Mouse (Mus musculus): ENCODE measurements around the gene Epb41. TPM values are rescaled to one million over a fixed set of nuclear protein-coding genes. Genes with fewer than 3 reads are reported as not detected.
A peak's percentile ranks its signal among the peaks of the same experiment; 100 is the strongest.

Epb41 gene
- polyA plus RNA-seq, 1 experiment from 2014 or later = 95.5 TPM

- ATAC-seq (ENCODE audit: low read depth) = no peak
- peaks cover 34% of the 10 kb centered on the region for H3K4me1 ChIP-seq (replicated peaks)
- no peaks in the 10 kb centered on the region for H3K9me3 ChIP-seq
- H3K4me3 ChIP-seq = no peak overlapping the region
- peaks cover 40% of the 10 kb centered on the region for H3K36me3 ChIP-seq
- 84% methylated on average over 1 of the region's 1 CpGs for WGBS
- H3K27ac ChIP-seq (replicated peaks) = no peak overlapping the region
- H3K9ac ChIP-seq = no peak overlapping the region
- no peaks in the 10 kb centered on the region for H3K27me3 ChIP-seq
- no peak overlapping the region for H3K4me2 ChIP-seq
Measured at GRCm38 (mm10) chr4:131888564-131888963, 186.6 kb downstream of the Epb41 start.

- Histone ChIP-seq H3K4me2 (no peak overlapping the region), H3K36me3 (peaks cover 22% of the 10 kb centered on the region), H3K4me3 (no peak overlapping the region), H3K4me1 (replicated peaks) (peaks cover 56% of the 10 kb centered on the region), H3K9ac (no peak overlapping the region), H3K9me3 (no peaks in the 10 kb centered on the region), H3K27ac (replicated peaks) (no peak overlapping the region), H3K27me3 (no peaks in the 10 kb centered on the region)
- 83% methylated on average over 6 of the region's 6 CpGs for WGBS
- no peak for ATAC-seq (ENCODE audit: low read depth)
Measured at GRCm38 (mm10) chr4:131885376-131885775, 189.7 kb downstream of the Epb41 start.

- peaks cover 22% of the 10 kb centered on the region for H3K36me3 ChIP-seq
- no peaks in the 10 kb centered on the region for H3K27me3 ChIP-seq
- peaks cover 54% of the 10 kb centered on the region for H3K4me1 ChIP-seq (replicated peaks)
- H3K4me3 ChIP-seq = no peak overlapping the region
- ATAC-seq (ENCODE audit: low read depth) = no peak
- no peak overlapping the region for H3K27ac ChIP-seq (replicated peaks)
- no peaks in the 10 kb centered on the region for H3K9me3 ChIP-seq
- WGBS = 78% methylated on average over 6 of the region's 6 CpGs
- H3K9ac ChIP-seq = no peak overlapping the region
- H3K4me2 ChIP-seq = no peak overlapping the region
Measured at GRCm38 (mm10) chr4:131883571-131883970, 191.6 kb downstream of the Epb41 start.

- no peaks in the 10 kb centered on the region for H3K9me3 ChIP-seq
- H3K27ac ChIP-seq (replicated peaks) = no peak overlapping the region
- peaks cover 14% of the 10 kb centered on the region for H3K36me3 ChIP-seq
- no peaks in the 10 kb centered on the region for H3K27me3 ChIP-seq
- no peak overlapping the region for H3K4me3 ChIP-seq
- no peak overlapping the region for H3K9ac ChIP-seq
- H3K4me1 ChIP-seq (replicated peaks) = peaks cover 71% of the 10 kb centered on the region
- 90% methylated on average over 7 of the region's 7 CpGs for WGBS
- no peak overlapping the region for H3K4me2 ChIP-seq
- no peak for ATAC-seq (ENCODE audit: low read depth)
Measured at GRCm38 (mm10) chr4:131881306-131881705, 193.8 kb downstream of the Epb41 start.

- H3K9me3 ChIP-seq = no peaks in the 10 kb centered on the region
- no peak overlapping the region for H3K9ac ChIP-seq
- H3K4me2 ChIP-seq = no peak overlapping the region
- H3K27me3 ChIP-seq = no peaks in the 10 kb centered on the region
- no peaks in the 10 kb centered on the region for H3K36me3 ChIP-seq
- no peak overlapping the region for H3K27ac ChIP-seq (replicated peaks)
- 90% methylated on average over 1 of the region's 1 CpGs for WGBS
- peaks cover 77% of the 10 kb centered on the region for H3K4me1 ChIP-seq (replicated peaks)
- no peak overlapping the region for H3K4me3 ChIP-seq
- ATAC-seq (ENCODE audit: low read depth) = no peak
Measured at GRCm38 (mm10) chr4:131879692-131880091, 195.4 kb downstream of the Epb41 start.

GRCm38 (mm10) chr4:131876836-131877235 lies 198.3 kb downstream of the Epb41 start:
- Histone ChIP-seq H3K27me3 (no peaks in the 10 kb centered on the region), H3K4me1 (replicated peaks) (peaks cover 72% of the 10 kb centered on the region), H3K9me3 (no peaks in the 10 kb centered on the region), H3K4me3 (no peak overlapping the region; the same call in 1 of the 2 replicates), H3K4me2 (peak overlapping the region; percentile 99), H3K27ac (replicated peaks) (no peak overlapping the region), H3K9ac (0 out of 2 replicates have a peak overlapping the region, but pooled peaks have one; percentile 3), H3K36me3 (no peaks in the 10 kb centered on the region)
- ATAC-seq (ENCODE audit: low read depth) = no peak
- 67% methylated on average over 2 of the region's 2 CpGs for WGBS

- Histone ChIP-seq H3K27me3 (no peaks in the 10 kb centered on the region), H3K4me1 (replicated peaks) (peaks cover 59% of the 10 kb centered on the region), H3K27ac (replicated peaks) (no peak overlapping the region), H3K4me2 (peak overlapping the region; percentile 99), H3K9me3 (no peaks in the 10 kb centered on the region), H3K9ac (peak overlapping the region; percentile 100), H3K36me3 (no peaks in the 10 kb centered on the region), H3K4me3 (peak overlapping the region; percentile 96)
- 46% methylated on average over 3 of the region's 3 CpGs for WGBS
- no peak for ATAC-seq (ENCODE audit: low read depth)
Measured at GRCm38 (mm10) chr4:131875242-131875641, 199.9 kb downstream of the Epb41 start.

- no peaks in the 10 kb centered on the region for H3K36me3 ChIP-seq
- 4% methylated on average over 11 of the region's 11 CpGs for WGBS
- no peaks in the 10 kb centered on the region for H3K27me3 ChIP-seq
- peaks cover 52% of the 10 kb centered on the region for H3K4me1 ChIP-seq (replicated peaks)
- no peaks in the 10 kb centered on the region for H3K9me3 ChIP-seq
- H3K4me3 ChIP-seq = peak overlapping the region; percentile 96
- H3K27ac ChIP-seq (replicated peaks) = peak overlapping the region; percentile 100
- H3K9ac ChIP-seq = peak overlapping the region; percentile 100
- peak overlapping the region; percentile 99 for H3K4me2 ChIP-seq
- ATAC-seq (ENCODE audit: low read depth) = no peak
Measured at GRCm38 (mm10) chr4:131874567-131874966, 200.6 kb downstream of the Epb41 start.

- Histone ChIP-seq H3K27ac (replicated peaks) (peak overlapping the region; percentile 100), H3K27me3 (no peaks in the 10 kb centered on the region), H3K36me3 (no peaks in the 10 kb centered on the region), H3K4me1 (replicated peaks) (peaks cover 48% of the 10 kb centered on the region), H3K4me3 (peak overlapping the region; percentile 96), H3K9ac (peak overlapping the region; percentile 100), H3K9me3 (no peaks in the 10 kb centered on the region), H3K4me2 (peak overlapping the region; percentile 99)
- ATAC-seq (ENCODE audit: low read depth) = no peak
- WGBS = under 1% methylated on average over 20 of the region's 20 CpGs
Measured at GRCm38 (mm10) chr4:131874169-131874536, 201.0 kb downstream of the Epb41 start.

Small RNA genes within 50 kb of the gene (microRNA-seq; reads per million reads assigned to microRNA genes)
- not detected for gene Gm27445

Other genes with a start within 250 kb of the Epb41 start
- 9.9 and 10.8 TPM in 2 replicates for gene Ptpru, start 237.0 kb downstream of the Epb41 start, polyA plus RNA-seq (2015; fragmentation: Nextera tagmentation; extraction: Ambion mirVana)
- gene Mecr, start 231.9 kb downstream of the Epb41 start, polyA plus RNA-seq (2015; fragmentation: Nextera tagmentation; extraction: Ambion mirVana) = 35.6 and 36.1 TPM in 2 replicates
- gene Srsf4, start 201.7 kb downstream of the Epb41 start, polyA plus RNA-seq (2015; fragmentation: Nextera tagmentation; extraction: Ambion mirVana) = 109 and 135 TPM in 2 replicates
- gene Tmem200b, start 153.6 kb downstream of the Epb41 start, polyA plus RNA-seq (2015; fragmentation: Nextera tagmentation; extraction: Ambion mirVana) = 0.14 and 0.29 TPM in 2 replicates
- 0.20 TPM in 1 of 2 replicates, not detected in the other for gene Gm10300, start 624 bp downstream of the Epb41 start, polyA plus RNA-seq (2015; fragmentation: Nextera tagmentation; extraction: Ambion mirVana)
- gene Oprd1, start 69.2 kb upstream of the Epb41 start, polyA plus RNA-seq (2015; fragmentation: Nextera tagmentation; extraction: Ambion mirVana) = 0.77 and 0.96 TPM in 2 replicates
- gene Ythdf2, start 137.0 kb upstream of the Epb41 start, polyA plus RNA-seq (2015; fragmentation: Nextera tagmentation; extraction: Ambion mirVana) = 123 and 125 TPM in 2 replicates
- gene Gmeb1, start 186.3 kb upstream of the Epb41 start, polyA plus RNA-seq (2015; fragmentation: Nextera tagmentation; extraction: Ambion mirVana) = 40.8 and 44.1 TPM in 2 replicates
- gene Taf12, start 199.1 kb upstream of the Epb41 start, polyA plus RNA-seq (2015; fragmentation: Nextera tagmentation; extraction: Ambion mirVana) = 43.2 and 45.3 TPM in 2 replicates
- gene Rab42, start 228.1 kb upstream of the Epb41 start, polyA plus RNA-seq (2015; fragmentation: Nextera tagmentation; extraction: Ambion mirVana) = 1.1 and 1.7 TPM in 2 replicates